Mouse (Mus musculus) kidney, postnatal 0 days (tissue): Measurements from ENCODE around the gene Fam114a2. TPM values are rescaled to one million over a fixed set of nuclear protein-coding genes. Genes with fewer than 3 reads are reported as not detected.
"Not testable (repeated sequence)": the region's sequence is repeated elsewhere in the genome, so short reads cannot be mapped to it uniquely, and the experiment has no call there.

Experiments used
- ATAC-seq: fragments of 200-750 bp; cut with Nextera tagmentation; replicated peaks from 2 replicates; pipeline ENCODE4 v1.8.0; 2017; ENCODE audit warnings: low read depth, moderate number of reproducible peaks, moderate TSS enrichment, moderate library complexity; ENCODE audit not compliant: low FRiP score
- DNase-seq: peaks from one replicate; pipeline ENCODE4 v3.0.0-alpha.2; 2016; ENCODE audit warnings: low spot score
- H3K27ac ChIP-seq: fragments of 300-500 bp; sonication (generic); 2 replicates; pipeline ENCODE4 v1.5.1; 2014; ENCODE audit warnings: mild to moderate bottlenecking
- H3K27me3 ChIP-seq: fragments of 300-500 bp; sonication (generic); 2 replicates; pipeline ENCODE4 v1.6.1; 2014; ENCODE audit warnings: low read length, mixed read lengths; ENCODE audit not compliant: insufficient read depth
- H3K36me3 ChIP-seq: fragments of 300-500 bp; sonication (generic); 2 replicates; pipeline ENCODE4 v1.6.1; 2014; ENCODE audit warnings: low read length, mixed read lengths; ENCODE audit not compliant: insufficient read depth
- H3K4me1 ChIP-seq: fragments of 300-500 bp; sonication (generic); replicated peaks from 2 replicates; pipeline ENCODE4 v1.6.1; 2014; ENCODE audit warnings: antibody characterized with exemption, low read length, mixed read lengths; ENCODE audit not compliant: insufficient read depth
- H3K4me2 ChIP-seq: fragments of 300-500 bp; sonication (generic); 2 replicates; pipeline ENCODE4 v1.6.1; 2014; ENCODE audit warnings: mild to moderate bottlenecking, low read length, moderate library complexity, mixed read lengths
- H3K4me3 ChIP-seq: fragments of 300-500 bp; sonication (generic); replicated peaks from 2 replicates; pipeline ENCODE4 v1.5.1; 2014; ENCODE audit warnings: low read depth, low read length
- H3K9ac ChIP-seq: fragments of 300-500 bp; sonication (generic); 2 replicates; pipeline ENCODE4 v1.6.1; 2014; ENCODE audit warnings: low read depth, low read length
- H3K9me3 ChIP-seq: fragments of 300-500 bp; sonication (generic); replicated peaks from 2 replicates; pipeline ENCODE4 v1.6.1; 2016; ENCODE audit warnings: low read length, inconsistent platforms, mixed read lengths
- CTCF ChIP-seq: IDR thresholded peaks from 2 replicates; pipeline ENCODE4 v1.5.1; 2016; ENCODE audit warnings: antibody characterized with exemption, low read depth, mild to moderate bottlenecking, moderate library complexity
- WGBS: fragments of 180-500 bp; shearing (Covaris S2); extraction: QIAGEN DNeasy Blood & Tissue Kit; methylation state at CpG from one replicate; pipeline ENCODE4 v1.1.7; 2014; 5-methylcytosine and 5-hydroxymethylcytosine counted together
- polyA plus RNA-seq: library from polyadenylated mRNA; unstranded; fragments of >200 nt; fragmentation: Nextera tagmentation; extraction: Ambion mirVana; gene quantifications from 2 replicates; pipeline ENCODE4 v1.2.1, GENCODE M21; 2015

The Fam114a2 gene
- 70.1 and 70.9 TPM in 2 replicates for polyA plus RNA-seq

- H3K27me3 ChIP-seq: no peaks in the 10 kb centered on the region
- H3K36me3 ChIP-seq: no peaks in the 10 kb centered on the region
- DNase-seq (peak; percentile 87), ATAC-seq (peak; percentile 94)
- no peak for TF ChIP-seq CTCF
- H3K27ac ChIP-seq: peak within 1 kb of the TSS; percentile 83
- peak within 1 kb of the TSS; percentile 89 for H3K4me3 ChIP-seq
- H3K4me2 ChIP-seq: peak within 1 kb of the TSS; percentile 73
- 0 out of 2 replicates have a peak, but pooled peaks cover 3% of the 10 kb centered on the region for H3K4me1 ChIP-seq
- no peaks in the 10 kb centered on the region for H3K9me3 ChIP-seq
- under 1% methylated on average over 59 of the region's 59 CpGs for WGBS
- peak within 1 kb of the TSS; percentile 79 for H3K9ac ChIP-seq
Measured at GRCm38 (mm10) chr11:57518091-57518750, at the start of gene Fam114a2, which contains the start of gene Mfap3. Gene Fam114a2 (minus strand): TSS chr11:57518617. Gene Mfap3 (plus strand): TSS chr11:57518664.

- H3K9me3 ChIP-seq: no peaks in the 10 kb centered on the region
- H3K36me3 ChIP-seq: no peaks in the 10 kb centered on the region
- H3K27me3 ChIP-seq: no peaks in the 10 kb centered on the region
- DNase-seq: no peak
- H3K9ac ChIP-seq: no peak overlapping the region
- TF ChIP-seq CTCF: no peak
- H3K4me2 ChIP-seq: no peak overlapping the region
- 37% methylated on average over 16 of the region's 18 CpGs for WGBS
- H3K27ac ChIP-seq: no peak overlapping the region
- H3K4me1 ChIP-seq: no peaks in the 10 kb centered on the region
- no peak overlapping the region for H3K4me3 ChIP-seq
- no peak for ATAC-seq
Measured at GRCm38 (mm10) chr11:57566091-57567035, 47.9 kb upstream of the Fam114a2 start.

DNA sequence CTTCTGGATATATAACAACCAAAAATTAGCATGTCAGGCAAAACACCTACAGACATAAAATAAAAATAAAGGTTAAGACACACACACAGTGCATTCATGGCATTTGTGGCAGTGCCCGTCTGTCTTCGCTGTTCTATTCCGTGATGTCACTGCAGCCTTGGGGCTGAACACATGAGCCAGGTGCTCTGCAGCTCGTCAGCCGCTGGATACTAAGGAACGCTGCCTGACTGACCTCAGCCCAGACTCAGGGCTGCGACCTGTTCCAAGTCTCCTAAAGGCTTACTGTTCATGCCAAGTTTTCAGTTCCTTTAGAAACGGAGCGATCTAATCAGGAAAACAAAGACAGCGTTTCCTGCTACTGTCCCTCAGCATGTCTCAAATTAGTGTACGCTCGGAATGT lies 46.1 kb upstream of the Fam114a2 start:
- ATAC-seq (no peak), DNase-seq (peak; percentile 20)
- Histone ChIP-seq H3K4me2 (no peak overlapping the region), H3K36me3 (no peaks in the 10 kb centered on the region), H3K9me3 (no peaks in the 10 kb centered on the region), H3K4me1 (no peaks in the 10 kb centered on the region), H3K9ac (no peak overlapping the region), H3K27ac (no peak overlapping the region), H3K4me3 (no peak overlapping the region), H3K27me3 (no peaks in the 10 kb centered on the region)
- 48% methylated on average over 12 of the region's 12 CpGs for WGBS
- TF ChIP-seq CTCF: no peak

DNA sequence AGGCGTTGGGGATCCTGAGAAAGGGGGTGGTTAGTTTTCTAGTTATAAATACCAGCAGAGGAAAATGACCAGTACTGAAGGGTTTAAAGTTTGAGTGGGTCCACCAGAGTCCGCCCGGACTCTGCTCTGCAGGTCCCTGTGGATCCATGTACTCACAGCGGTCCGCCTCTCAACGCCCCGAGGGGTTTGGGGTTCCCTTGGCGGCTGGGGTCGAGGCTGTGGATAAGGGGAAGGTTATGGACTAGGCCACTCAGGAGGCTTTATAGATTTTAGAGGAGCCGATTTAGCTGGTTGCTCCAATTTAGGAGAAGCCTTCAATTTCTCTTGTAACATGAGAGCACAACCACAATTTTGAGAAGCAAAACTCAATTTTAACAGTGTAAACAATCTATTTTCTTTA lies 39.5 kb upstream of the Fam114a2 start:
- not testable (repeated sequence) for DNase-seq, ATAC-seq, H3K27ac ChIP-seq, H3K36me3 ChIP-seq, H3K4me2 ChIP-seq, H3K9ac ChIP-seq, H3K4me3 ChIP-seq, H3K4me1 ChIP-seq, H3K27me3 ChIP-seq, H3K9me3 ChIP-seq
- 94% methylated on average over 9 of the region's 10 CpGs for WGBS

GRCm38 (mm10) chr11:57553015-57553780 lies 34.8 kb upstream of the Fam114a2 start:
- ATAC-seq (no peak), DNase-seq (no peak)
- H3K4me1 ChIP-seq: no peaks in the 10 kb centered on the region
- TF ChIP-seq CTCF: no peak
- H3K9me3 ChIP-seq: no peaks in the 10 kb centered on the region
- no peaks in the 10 kb centered on the region for H3K36me3 ChIP-seq
- WGBS: 65% methylated on average over 9 of the region's 9 CpGs
- no peak overlapping the region for H3K27ac ChIP-seq
- no peak overlapping the region for H3K4me3 ChIP-seq
- H3K9ac ChIP-seq: no peak overlapping the region
- no peak overlapping the region for H3K4me2 ChIP-seq
- no peaks in the 10 kb centered on the region for H3K27me3 ChIP-seq

GRCm38 (mm10) chr11:57551016-57551415 lies 32.6 kb upstream of the Fam114a2 start:
- no peak overlapping the region for H3K27ac ChIP-seq
- H3K9me3 ChIP-seq: no peaks in the 10 kb centered on the region
- WGBS: 82% methylated on average over 8 of the region's 8 CpGs
- H3K36me3 ChIP-seq: no peaks in the 10 kb centered on the region
- H3K4me3 ChIP-seq: no peak overlapping the region
- no peaks in the 10 kb centered on the region for H3K4me1 ChIP-seq
- H3K9ac ChIP-seq: no peak overlapping the region
- no peak for DNase-seq
- no peaks in the 10 kb centered on the region for H3K27me3 ChIP-seq
- no peak for ATAC-seq
- TF ChIP-seq CTCF: no peak
- H3K4me2 ChIP-seq: no peak overlapping the region
